Mouse (Mus musculus): ENCODE results near the gene Cab39.

DNA sequence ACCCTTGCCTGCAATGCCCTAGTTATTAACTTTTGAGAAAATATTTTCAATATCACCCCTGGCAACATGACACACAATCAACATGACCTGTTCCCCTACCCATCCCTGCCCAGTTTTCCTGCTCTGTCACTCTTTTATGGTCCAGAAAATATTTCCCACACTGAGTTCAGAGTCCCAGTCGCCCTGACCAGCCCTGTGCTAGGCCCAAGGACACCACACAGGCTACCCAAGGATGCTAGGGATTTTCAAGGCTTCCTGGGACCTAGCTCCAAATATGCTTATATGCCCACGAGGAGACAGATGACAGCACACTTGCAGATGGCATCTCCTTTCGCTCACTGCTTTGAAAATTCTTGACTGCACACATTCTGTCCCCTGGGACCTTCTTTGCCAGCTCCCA lies 14.2 kb upstream of the Cab39 start:
- TF ChIP-seq CTCF (IDR thresholded peaks at IDR 0.05; ENCODE audit: low read depth, low read length) (no peak), TAL1 (conservative IDR thresholded peaks at IDR 0.05; ENCODE audit: low read depth, low read length) (no peak)

Measured in G1E (cell line).